Mouse (Mus musculus) heart, postnatal 25 days (tissue): ENCODE data around the gene Shh. TPM values are rescaled to one million over a fixed set of nuclear protein-coding genes. Genes with fewer than 3 reads are reported as not detected.

Experiments used
- DNase-seq: peaks from one replicate; pipeline ENCODE4 v3.0.0; 2022; ENCODE audit warnings: low spot score
- intact Hi-C: fragments of 180-260 bp; cut with DNase I; formaldehyde crosslinking; loops from one replicate; pipeline ENCODE4 v1.15.1; 2025
- total RNA-seq, 2 experiments: library from RNA; stranded (reverse); gene quantifications; 2 replicates each; pipeline ENCODE4 v1.2.3; 2021

Gene Shh
- total RNA-seq, 2 experiments from 2014 or later, result not detected

DNA sequence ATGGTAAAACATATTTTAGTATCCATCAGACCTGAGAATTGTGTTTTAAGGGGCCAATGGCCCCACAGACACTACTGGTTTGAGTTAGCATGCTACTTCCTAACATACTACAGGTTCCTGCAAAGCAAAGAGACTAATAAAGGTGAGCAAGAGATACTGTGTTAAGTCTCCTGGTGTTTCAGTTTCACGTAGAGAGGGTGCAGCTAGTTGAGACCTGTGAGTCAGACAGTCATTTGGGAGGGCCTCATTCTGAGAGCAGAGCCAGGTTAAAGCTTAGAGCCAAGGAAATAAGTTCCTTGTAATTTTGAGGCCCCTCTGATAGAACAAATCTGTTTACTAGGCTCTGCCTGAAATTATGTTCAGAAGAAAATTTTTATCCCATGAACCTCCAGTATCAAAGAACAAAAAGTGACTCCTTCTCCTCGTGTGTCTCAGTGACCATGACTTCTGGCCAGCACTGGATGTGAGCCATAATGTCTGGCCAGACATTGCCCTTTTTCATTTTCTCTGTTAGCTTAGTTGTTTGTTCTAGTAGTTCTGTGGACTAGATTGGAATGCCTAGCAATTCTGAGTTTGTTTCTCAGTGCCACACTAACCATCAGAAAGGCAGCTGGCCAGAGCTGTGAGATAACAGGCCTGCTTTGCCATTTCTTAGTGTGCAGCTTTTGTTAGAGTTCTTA, 54.9 kb downstream of the Shh start:
- peak; percentile 18 for DNase-seq

More for the DNA sequence above, 54.9 kb downstream of the Shh start:
- intact Hi-C loops, result no loop called here

Other genes with a start within 250 kb of the Shh start
- gene Cnpy1, start 221.4 kb downstream of the Shh start, total RNA-seq, result not detected
- gene Rbm33, start 150.1 kb downstream of the Shh start, total RNA-seq, result 10 to 100 TPM; 36.0 to 36.8 TPM